Mouse (Mus musculus) skeletal muscle tissue, postnatal 0 days (tissue): ENCODE data around the gene Cacng1. TPM values are rescaled to one million over a fixed set of nuclear protein-coding genes. Genes with fewer than 3 reads are reported as not detected.

Experiments
- polyA plus RNA-seq: library from polyadenylated mRNA; unstranded; fragments of >200 nt; fragmentation: Nextera tagmentation; extraction: Ambion mirVana; gene quantifications from 2 replicates; pipeline ENCODE4 v1.2.1, GENCODE M21; 2015

The Cacng1 gene
- 513 and 599 TPM in 2 replicates for polyA plus RNA-seq

DNA sequence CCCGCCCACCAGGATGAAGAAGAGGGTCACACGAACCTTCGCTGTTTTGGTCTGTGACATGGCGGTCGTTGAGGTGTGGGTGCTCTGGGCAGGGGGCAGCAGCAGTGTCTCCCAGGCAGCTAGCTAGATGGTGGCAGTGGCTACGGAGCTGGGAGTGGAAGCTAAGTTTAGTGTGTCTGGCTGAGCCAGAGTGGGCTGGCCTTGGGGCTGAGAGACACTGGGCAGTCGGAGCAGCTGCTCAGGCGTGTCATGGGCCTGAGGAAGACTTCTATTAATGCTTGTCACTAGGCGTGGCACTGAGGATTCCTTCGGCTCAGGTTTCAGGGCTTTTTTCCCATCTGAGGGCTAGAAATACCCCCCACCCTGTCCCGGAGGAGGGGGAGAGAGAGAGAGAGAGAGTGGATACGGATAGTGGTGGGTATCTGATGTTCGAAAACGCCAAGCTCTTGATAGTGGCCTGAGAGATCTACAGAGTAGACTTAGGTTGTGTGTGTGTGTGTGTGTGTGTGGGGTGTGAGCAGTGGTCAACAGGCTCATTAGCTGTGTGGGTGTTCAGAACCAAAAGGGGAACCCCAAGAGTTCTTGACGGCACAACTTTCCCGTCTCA lies at the start of gene Cacng1:
TSS of gene Cacng1 (minus strand) at position 191 of the 607 bp plus-strand sequence.

Other genes starting within 250 kb of the Cacng1 start
- 22.2 and 25.9 TPM in 2 replicates for gene Pitpnc1, start 245.8 kb downstream of the Cacng1 start, polyA plus RNA-seq
- 145 and 159 TPM in 2 replicates for gene Psmd12, start 237.0 kb downstream of the Cacng1 start, polyA plus RNA-seq
- gene Helz, start 168.6 kb downstream of the Cacng1 start, polyA plus RNA-seq = 5.9 and 6.2 TPM in 2 replicates
- gene Cacng4, start 78.0 kb upstream of the Cacng1 start, polyA plus RNA-seq = 0.51 and 0.53 TPM in 2 replicates
- 0.04 and 0.05 TPM in 2 replicates for gene Cacng5, start 198.5 kb upstream of the Cacng1 start, polyA plus RNA-seq